Mouse (Mus musculus): ENCODE measurements around the gene Zfp445. TPM values are rescaled to one million over a fixed set of nuclear protein-coding genes. Genes with fewer than 3 reads are reported as not detected.

Gene Zfp445
- total RNA-seq (2014; rRNA removed; ENCODE audit: low replicate concordance) (51.3 and 72.3 TPM in 2 replicates), polyA plus RNA-seq (2015; fragmentation: Nextera tagmentation; extraction: Ambion mirVana) (19.0 and 24.6 TPM in 2 replicates)

- TF ChIP-seq CTCF (IDR thresholded peaks at IDR 0.05; ENCODE audit: low read depth) = no peak
- 0 out of 2 replicates have a peak, but pooled peaks have one; percentile 28 for TF ChIP-seq EP300 (IDR thresholded peaks at IDR 0.05; ENCODE audit: low read depth)
- peak; percentile 90 for DNase-seq (ENCODE audit: low spot score)
- Histone ChIP-seq H3K27ac (ENCODE audit: low read depth) (peak within 1 kb of the TSS; percentile 82), H3K36me3 (replicated peaks; ENCODE audit: control insufficient read depth, insufficient read depth, low read length) (peaks cover 20% of the 10 kb centered on the region), H3K4me1 (ENCODE audit: control insufficient read depth, insufficient read depth) (peaks cover 21% of the 10 kb centered on the region), H3K9ac (replicated peaks; ENCODE audit: low read depth, low read length) (peak within 1 kb of the TSS; percentile 80), H3K27me3 (ENCODE audit: control insufficient read depth, insufficient read depth, low read length) (no peaks in the 10 kb centered on the region), H3K4me2 (ENCODE audit: low read depth, low read length) (peak within 1 kb of the TSS; percentile 72), H3K4me3 (ENCODE audit: low read depth, low read length) (peak within 1 kb of the TSS; percentile 75), H3K9me3 (replicated peaks; ENCODE audit: control insufficient read depth, low read length) (peaks cover 22% of the 10 kb centered on the region)
- peak; percentile 91 for ATAC-seq (ENCODE audit: insufficient read depth, low read depth)
- 1% methylated on average over 33 of the region's 34 CpGs for WGBS
These were observed at the start of gene Zfp445 for GRCm38 (mm10) chr9:122865697-122866166. TSS of gene Zfp445 (minus strand) at chr9:122866006.

GRCm38 (mm10) chr9:122902717-122903535 lies 37.1 kb upstream of the Zfp445 start:
- DNase-seq (ENCODE audit: low spot score) (peak; percentile 80), ATAC-seq (ENCODE audit: insufficient read depth, low read depth) (peak; percentile 94)
- H3K27me3 ChIP-seq (ENCODE audit: control insufficient read depth, insufficient read depth, low read length) = no peaks in the 10 kb centered on the region
- peak overlapping the region; percentile 54 for H3K4me3 ChIP-seq (ENCODE audit: low read depth, low read length)
- H3K4me2 ChIP-seq (ENCODE audit: low read depth, low read length) = peak overlapping the region; percentile 65
- no peaks in the 10 kb centered on the region for H3K4me1 ChIP-seq (ENCODE audit: control insufficient read depth, insufficient read depth)
- H3K36me3 ChIP-seq (replicated peaks; ENCODE audit: control insufficient read depth, insufficient read depth, low read length) = 0 out of 2 replicates have a peak, but pooled peaks cover 3% of the 10 kb centered on the region
- no peak overlapping the region for H3K27ac ChIP-seq (ENCODE audit: low read depth)
- peak overlapping the region; percentile 54 for H3K9ac ChIP-seq (replicated peaks; ENCODE audit: low read depth, low read length)
- WGBS = 14% methylated on average over 32 of the region's 32 CpGs
- H3K9me3 ChIP-seq (replicated peaks; ENCODE audit: control insufficient read depth, low read length) = no peaks in the 10 kb centered on the region
- TF ChIP-seq EP300 (IDR thresholded peaks at IDR 0.05; ENCODE audit: low read depth) (no peak), CTCF (IDR thresholded peaks at IDR 0.05; ENCODE audit: low read depth) (no peak)

- WGBS = 81% methylated on average over 2 of the region's 2 CpGs
- peaks cover 1% of the 10 kb centered on the region for H3K9me3 ChIP-seq (replicated peaks; ENCODE audit: control insufficient read depth, low read length)
- H3K27ac ChIP-seq (ENCODE audit: low read depth) = no peak overlapping the region
- ATAC-seq (ENCODE audit: insufficient read depth, low read depth) = no peak
- DNase-seq (ENCODE audit: low spot score) = no peak
- H3K36me3 ChIP-seq (replicated peaks; ENCODE audit: control insufficient read depth, insufficient read depth, low read length) = 0 out of 2 replicates have a peak, but pooled peaks cover under 1% of the 10 kb centered on the region
- no peaks in the 10 kb centered on the region for H3K27me3 ChIP-seq (ENCODE audit: control insufficient read depth, insufficient read depth, low read length)
- no peak overlapping the region for H3K9ac ChIP-seq (replicated peaks; ENCODE audit: low read depth, low read length)
- H3K4me2 ChIP-seq (ENCODE audit: low read depth, low read length) = no peak overlapping the region
- TF ChIP-seq EP300 (IDR thresholded peaks at IDR 0.05; ENCODE audit: low read depth) (no peak), CTCF (IDR thresholded peaks at IDR 0.05; ENCODE audit: low read depth) (no peak)
- no peaks in the 10 kb centered on the region for H3K4me1 ChIP-seq (ENCODE audit: control insufficient read depth, insufficient read depth)
- H3K4me3 ChIP-seq (ENCODE audit: low read depth, low read length) = no peak overlapping the region
These were observed 35.2 kb upstream of the Zfp445 start for GRCm38 (mm10) chr9:122901047-122901446.

GRCm38 (mm10) chr9:122886372-122887179 lies 20.8 kb upstream of the Zfp445 start:
- peak overlapping the region; percentile 93 for H3K4me2 ChIP-seq (ENCODE audit: low read depth, low read length)
- H3K9me3 ChIP-seq (replicated peaks; ENCODE audit: control insufficient read depth, low read length) = peaks cover 11% of the 10 kb centered on the region; the same call in 1 of the 2 replicates
- ATAC-seq (ENCODE audit: insufficient read depth, low read depth) (peak; percentile 80), DNase-seq (ENCODE audit: low spot score) (peak; percentile 30)
- no peak for TF ChIP-seq CTCF (IDR thresholded peaks at IDR 0.05; ENCODE audit: low read depth)
- no peak for TF ChIP-seq EP300 (IDR thresholded peaks at IDR 0.05; ENCODE audit: low read depth)
- peak overlapping the region; percentile 74 for H3K4me3 ChIP-seq (ENCODE audit: low read depth, low read length)
- H3K4me1 ChIP-seq (ENCODE audit: control insufficient read depth, insufficient read depth) = peaks cover 5% of the 10 kb centered on the region; the same call in 1 of the 2 replicates
- WGBS = 7% methylated on average over 54 of the region's 54 CpGs
- 0 out of 2 replicates have a peak, but pooled peaks cover 3% of the 10 kb centered on the region for H3K27me3 ChIP-seq (ENCODE audit: control insufficient read depth, insufficient read depth, low read length)
- H3K9ac ChIP-seq (replicated peaks; ENCODE audit: low read depth, low read length) = peak overlapping the region; percentile 73
- H3K36me3 ChIP-seq (replicated peaks; ENCODE audit: control insufficient read depth, insufficient read depth, low read length) = no peaks in the 10 kb centered on the region
- no peak overlapping the region for H3K27ac ChIP-seq (ENCODE audit: low read depth)

- Histone ChIP-seq H3K4me2 (ENCODE audit: low read depth, low read length) (peak within 1 kb of the TSS; percentile 93), H3K36me3 (replicated peaks; ENCODE audit: control insufficient read depth, insufficient read depth, low read length) (no peaks in the 10 kb centered on the region), H3K9me3 (replicated peaks; ENCODE audit: control insufficient read depth, low read length) (peaks cover 12% of the 10 kb centered on the region; the same call in 1 of the 2 replicates), H3K4me3 (ENCODE audit: low read depth, low read length) (peak within 1 kb of the TSS; percentile 74), H3K9ac (replicated peaks; ENCODE audit: low read depth, low read length) (peak within 1 kb of the TSS; percentile 73; the same call in 1 of the 2 replicates), H3K27me3 (ENCODE audit: control insufficient read depth, insufficient read depth, low read length) (0 out of 2 replicates have a peak, but pooled peaks cover 3% of the 10 kb centered on the region), H3K4me1 (ENCODE audit: control insufficient read depth, insufficient read depth) (peaks cover 5% of the 10 kb centered on the region; the same call in 1 of the 2 replicates), H3K27ac (ENCODE audit: low read depth) (no peak within 1 kb of the TSS)
- 81% methylated on average over 3 of the region's 3 CpGs for WGBS
- TF ChIP-seq CTCF (IDR thresholded peaks at IDR 0.05; ENCODE audit: low read depth) = no peak
- TF ChIP-seq EP300 (IDR thresholded peaks at IDR 0.05; ENCODE audit: low read depth) = no peak
- no peak for ATAC-seq (ENCODE audit: insufficient read depth, low read depth)
- no peak for DNase-seq (ENCODE audit: low spot score)
These were observed 19.6 kb upstream of the Zfp445 start, which contains the start of gene Zkscan7 for GRCm38 (mm10) chr9:122885385-122885784. TSS of gene Zkscan7 (plus strand) at chr9:122885685.
